Mouse (Mus musculus) activated CD4-positive, CD25-positive, alpha-beta regulatory T cell, adult 4 months (primary cell): ENCODE results near the gene Cdr2l. TPM values are rescaled to one million over a fixed set of nuclear protein-coding genes. Genes with fewer than 3 reads are reported as not detected.
"Not testable (repeated sequence)": the region's sequence is repeated elsewhere in the genome, so short reads cannot be mapped to it uniquely, and the experiment has no call there.

Experiments used
- ATAC-seq: one replicate; pipeline ENCODE4 v1.8.0; 2017
- polyA plus RNA-seq, 2 experiments: library from polyadenylated mRNA; unstranded; fragments of 100-300 nt; shearing (Covaris generic); gene quantifications; one replicate each; pipeline ENCODE4 v1.2.1; 2017

Cdr2l gene
- polyA plus RNA-seq, 2 experiments from 2014 or later, result 0.12 TPM; not detected in 1

DNA sequence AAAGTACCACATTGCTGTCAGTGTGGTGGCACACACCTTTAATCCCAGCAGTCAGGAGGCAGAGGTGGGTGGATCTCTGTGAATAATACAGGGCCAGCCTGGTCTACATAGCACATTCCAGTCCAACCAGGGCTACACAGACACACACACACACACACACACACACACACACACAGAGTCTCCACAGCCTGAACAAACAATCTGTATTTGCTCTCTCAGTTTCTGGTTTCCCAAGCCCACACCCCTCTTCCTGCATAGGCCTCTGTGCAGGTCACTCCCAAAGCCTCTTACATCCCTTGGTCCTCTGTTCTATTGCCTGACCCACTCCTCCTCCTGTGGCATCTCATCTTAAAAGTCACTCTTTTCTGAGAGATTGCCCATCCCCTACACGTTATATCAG lies 9.7 kb upstream of the Cdr2l start:
- ATAC-seq, result no peak

DNA sequence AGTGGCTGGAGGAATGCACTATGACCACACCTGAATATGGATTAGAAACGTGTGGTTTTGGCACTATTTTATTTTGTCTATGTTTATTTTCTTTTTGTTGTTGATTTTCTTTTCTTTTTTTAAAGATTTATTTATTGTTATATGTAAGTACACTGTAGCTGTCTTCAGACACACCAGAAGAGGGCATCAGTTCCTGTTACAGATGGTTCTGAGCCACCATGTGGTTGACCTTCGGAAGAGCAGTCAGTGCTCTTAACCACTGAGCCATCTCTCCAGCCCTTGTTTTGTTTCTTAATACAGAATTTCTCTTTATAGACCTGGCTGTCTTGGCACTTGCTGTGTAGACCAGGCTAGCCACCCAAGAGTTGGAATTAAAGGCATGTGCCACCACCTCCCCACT lies 9.0 kb upstream of the Cdr2l start:
- ATAC-seq, result no peak

DNA sequence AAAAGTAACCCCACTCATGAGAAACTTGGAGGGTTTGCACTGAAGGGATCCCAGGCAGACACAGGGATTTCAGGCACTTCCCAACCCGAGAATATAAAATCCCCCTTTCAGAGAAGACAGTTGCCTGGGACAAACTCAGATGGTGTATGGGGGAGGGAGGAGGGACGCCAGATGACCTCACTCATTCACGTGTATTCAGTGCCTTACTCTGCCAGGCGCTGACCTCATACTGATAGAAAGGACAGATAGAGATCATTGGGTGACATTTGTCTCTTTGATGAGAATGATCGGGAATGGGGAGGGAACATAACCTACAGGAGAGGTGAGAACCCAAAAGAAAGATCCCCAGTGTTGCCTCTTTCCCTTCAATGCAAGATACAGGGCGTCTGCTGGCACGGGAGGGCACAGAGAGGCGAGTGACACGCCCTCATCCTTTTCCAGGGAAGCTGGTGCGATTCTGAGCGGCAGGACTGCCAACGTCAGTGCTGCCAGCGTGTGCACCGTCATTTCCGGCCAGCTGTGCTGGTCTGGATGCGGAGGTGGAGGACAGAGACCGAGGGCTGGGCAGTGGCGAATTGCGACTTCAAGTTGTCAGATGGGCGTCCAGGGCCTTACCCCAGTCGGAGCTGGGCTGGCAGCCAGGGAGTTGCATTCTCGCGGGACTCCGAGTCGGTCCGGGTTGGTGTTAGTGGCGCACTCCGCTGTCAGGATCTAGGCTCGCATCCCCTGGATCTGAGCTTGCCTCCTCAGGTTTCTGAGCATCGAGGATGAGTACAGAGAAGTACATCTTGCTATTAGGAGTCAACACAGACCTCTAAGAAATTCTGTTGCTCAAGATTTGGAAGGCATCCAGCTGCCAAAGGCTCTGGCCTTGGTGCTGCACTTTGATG lies 7.7 kb upstream of the Cdr2l start:
- no peak for ATAC-seq

DNA sequence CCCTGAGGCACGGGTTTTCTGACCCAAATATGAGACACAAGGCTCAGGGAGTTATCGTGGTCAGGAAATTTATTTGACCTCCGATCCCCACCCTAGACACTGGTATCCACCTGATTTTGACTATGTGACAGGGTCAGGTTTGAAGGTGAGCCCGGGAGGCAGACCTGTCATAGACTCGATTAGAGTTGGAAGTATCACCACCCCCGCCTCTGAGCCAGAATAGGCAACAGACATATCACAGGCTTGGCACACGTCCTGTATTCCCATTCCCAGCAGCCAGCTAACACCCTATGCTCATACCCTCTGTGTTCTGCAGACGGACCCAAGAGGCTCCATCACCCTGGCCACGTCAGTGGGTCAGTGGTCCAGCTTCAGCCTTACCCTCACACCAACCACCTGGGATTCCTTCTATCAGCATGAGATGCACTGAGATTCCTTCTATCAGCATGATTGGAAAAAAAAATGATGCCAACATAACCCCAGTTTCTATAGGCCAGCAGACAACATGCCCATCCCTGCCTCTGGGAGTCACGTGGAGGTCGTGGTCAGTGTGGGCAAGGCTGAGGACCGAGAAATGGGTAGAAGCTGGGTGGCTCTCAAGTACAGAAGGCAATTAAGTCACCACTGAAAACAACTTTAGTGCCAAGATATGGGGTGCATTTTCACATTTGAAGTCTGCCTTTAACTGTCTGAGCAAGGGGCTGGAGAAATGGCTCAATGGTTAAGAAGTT lies 6.9 kb upstream of the Cdr2l start:
- no peak for ATAC-seq

DNA sequence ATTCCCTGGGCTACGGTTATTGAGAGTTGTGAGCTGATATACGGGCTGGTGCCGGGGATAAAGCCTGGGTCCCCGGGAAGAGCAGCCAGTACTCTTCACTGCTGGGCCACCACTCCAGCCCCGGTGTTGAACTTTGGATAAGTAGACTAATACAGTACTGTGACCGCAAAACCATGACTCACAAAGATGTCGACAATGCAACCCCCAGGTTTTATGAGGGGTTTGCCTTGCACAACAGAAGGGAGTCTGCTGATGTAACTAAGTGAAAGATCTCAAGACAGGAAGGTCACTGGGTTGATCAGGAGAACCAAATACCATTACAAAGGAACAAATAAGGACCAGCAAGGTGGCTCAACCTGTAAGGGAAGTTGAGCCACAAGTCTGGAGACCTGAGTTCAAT lies 5.0 kb upstream of the Cdr2l start:
- ATAC-seq, result no peak

DNA sequence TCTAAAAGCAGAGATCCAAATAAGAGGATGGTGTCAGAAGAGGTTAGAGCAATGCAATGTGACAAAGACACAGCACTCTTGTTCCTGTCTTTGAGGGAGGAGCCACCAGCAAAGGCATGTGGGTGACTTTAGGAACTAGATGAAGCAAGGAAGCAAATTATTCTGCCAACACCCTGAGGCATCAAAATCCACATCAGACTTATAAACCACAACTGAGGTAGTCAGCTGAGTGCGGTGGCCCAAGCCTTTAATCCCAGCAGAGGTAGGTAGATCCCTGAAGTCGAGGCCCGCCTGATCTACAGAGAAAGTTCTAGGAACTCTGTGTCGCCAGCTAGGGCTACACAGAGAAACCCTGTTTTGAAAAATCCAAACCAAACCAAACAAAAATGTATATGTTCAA lies 4.5 kb upstream of the Cdr2l start:
- ATAC-seq, result no peak

DNA sequence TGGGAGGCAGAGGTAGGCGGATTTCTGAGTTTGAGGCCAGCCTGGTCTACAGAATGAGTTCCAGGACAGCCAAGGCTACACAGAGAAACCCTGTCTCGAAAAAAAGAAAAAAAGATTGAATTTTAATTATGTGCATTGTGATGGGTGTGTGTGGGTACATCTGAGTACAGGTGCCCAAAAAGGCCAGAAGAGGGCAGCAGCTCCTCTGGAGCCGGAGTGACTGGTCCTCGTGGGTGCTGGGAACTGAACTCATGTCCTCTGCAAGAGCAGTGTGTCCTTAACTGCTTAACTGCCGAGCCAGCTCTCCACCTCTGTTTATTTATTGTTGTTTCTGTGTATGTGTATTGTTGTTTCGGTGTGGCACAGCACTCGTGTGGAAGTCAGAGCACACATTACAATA lies 3.9 kb upstream of the Cdr2l start:
- ATAC-seq, result no peak

DNA sequence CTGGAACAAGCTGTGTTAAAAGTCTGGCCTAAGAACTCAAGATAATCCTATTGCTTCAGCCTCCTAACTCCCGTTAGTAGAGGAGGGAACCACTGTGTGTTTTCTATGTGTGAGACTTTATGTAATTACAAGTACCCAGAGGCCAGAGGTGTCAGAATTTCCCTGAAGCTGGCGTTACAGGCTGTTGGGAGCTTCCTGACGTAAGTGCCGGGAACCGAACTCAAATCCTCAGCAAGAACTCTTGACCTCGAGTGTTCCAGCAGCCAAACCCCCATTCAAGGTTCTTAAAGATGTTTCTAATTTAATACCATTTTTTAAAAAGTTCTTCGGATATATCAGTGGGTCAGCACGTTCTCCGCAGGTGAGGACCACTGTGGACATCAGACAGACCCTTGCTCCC lies 440 bp upstream of the Cdr2l start:
- ATAC-seq, result no peak

DNA sequence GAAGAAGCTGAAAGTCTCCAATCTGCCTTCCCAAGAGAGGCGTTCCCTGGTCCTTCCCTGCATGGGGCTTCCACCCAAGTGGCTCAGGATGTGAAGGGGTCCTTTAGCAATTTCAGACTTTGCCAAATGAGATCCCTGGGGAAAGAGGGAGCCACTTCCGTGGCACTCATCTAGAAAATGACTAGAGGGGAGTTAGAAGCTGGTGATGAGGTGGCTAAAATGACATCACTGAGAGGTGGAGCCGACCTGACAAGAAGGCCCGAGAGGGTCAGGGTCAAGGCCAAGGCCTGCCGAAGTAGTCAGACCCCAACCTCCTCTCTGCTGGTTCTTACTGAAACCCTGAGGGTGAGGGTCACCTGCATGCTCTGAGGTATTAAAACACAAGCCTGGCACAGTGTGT lies 1.2 kb downstream of the Cdr2l start:
- no peak for ATAC-seq

DNA sequence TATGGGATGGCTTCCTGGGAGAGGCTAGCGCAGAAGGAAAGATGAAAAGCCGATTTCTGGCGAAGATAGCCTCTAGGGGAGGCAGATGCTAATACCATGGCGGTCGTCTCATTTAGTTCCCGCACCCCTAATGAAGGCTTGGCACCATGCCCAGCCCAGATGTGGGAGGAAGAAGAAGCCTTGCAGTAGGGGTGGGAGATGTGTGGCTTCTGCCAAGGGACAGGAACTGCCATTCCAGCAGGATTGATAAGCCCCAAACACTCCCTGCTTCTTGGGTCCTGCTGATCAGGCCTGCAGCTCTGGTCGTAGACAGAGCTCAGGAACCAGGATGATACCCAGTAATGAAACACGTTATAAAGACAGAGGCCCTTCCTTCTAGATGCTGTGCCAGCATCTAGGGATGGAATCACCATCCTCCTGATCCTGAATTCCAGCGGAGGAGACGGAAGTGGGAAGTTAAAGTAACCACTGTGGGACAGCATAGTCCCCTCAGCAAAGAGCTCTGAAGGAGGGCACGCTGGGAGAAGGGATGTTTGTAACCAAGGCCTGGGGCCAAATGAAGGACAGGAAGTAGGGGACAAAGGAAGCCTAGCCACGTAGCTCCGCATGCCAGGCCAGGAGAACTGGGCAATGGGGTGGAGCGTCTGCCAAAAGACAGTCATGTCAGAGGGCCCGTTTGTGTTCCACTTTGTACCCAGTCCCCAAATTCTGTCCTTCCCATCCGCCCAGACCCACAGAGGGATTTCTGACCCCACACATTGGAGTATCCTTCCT lies 2.2 kb downstream of the Cdr2l start:
- no peak for ATAC-seq

DNA sequence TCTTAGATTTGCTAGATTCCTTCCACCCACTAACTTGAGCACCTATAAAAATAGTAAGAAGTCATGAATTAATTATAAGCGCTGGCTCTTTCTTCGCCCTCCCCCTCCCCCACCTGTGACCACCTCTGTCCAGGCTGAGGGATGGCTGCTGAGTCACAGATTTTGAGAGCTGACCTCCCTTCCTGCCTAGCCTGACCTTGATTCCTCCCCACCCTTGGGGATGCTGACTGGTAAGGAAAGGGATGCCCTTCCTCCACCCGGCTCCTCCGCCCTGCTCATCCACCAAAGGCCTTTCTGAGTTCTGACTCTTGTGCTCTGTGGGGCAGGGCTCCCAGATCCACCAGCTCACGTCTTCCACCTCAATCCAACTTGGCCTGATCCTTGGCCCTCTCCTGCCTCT lies 2.9 kb downstream of the Cdr2l start:
- no peak for ATAC-seq

DNA sequence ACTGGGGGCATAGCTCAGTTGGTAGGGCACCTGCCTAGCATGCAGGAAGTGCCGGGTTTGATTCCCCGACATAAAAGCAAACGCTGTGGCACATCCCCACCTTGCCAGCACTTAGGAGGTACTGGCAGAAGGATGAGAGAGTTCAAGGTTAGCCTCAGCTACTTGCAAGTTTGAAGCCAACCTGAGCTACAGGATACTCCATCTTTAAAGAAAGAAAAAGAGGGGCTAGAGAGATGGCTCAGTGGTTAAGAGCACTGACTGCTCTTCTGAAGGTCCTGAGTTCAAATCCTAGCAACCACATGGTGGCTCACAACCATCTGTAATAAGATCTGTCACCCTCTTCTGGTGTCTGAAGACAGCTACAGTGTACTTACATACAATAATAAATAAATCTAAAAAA lies 5.1 kb downstream of the Cdr2l start:
- not testable (repeated sequence) for ATAC-seq

DNA sequence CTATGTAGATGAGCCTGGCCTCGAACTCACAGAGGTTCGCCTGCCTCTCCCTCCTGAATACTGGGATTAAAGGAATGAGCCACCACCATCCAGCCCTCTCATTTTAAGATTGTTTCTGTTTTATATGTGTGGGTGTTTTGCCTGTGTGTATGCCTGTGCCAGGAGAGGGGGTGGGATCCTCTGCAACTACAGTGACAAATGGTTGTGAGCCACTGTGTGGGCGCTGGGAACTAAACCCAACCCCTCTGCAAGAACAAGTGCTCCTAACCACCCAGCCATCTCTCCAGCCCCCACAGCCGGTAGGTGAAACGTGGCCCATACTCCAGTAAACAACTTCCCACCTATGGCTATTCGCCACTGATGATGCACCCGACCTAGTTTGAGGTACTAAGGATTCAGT lies 9.6 kb downstream of the Cdr2l start:
- no peak for ATAC-seq

DNA sequence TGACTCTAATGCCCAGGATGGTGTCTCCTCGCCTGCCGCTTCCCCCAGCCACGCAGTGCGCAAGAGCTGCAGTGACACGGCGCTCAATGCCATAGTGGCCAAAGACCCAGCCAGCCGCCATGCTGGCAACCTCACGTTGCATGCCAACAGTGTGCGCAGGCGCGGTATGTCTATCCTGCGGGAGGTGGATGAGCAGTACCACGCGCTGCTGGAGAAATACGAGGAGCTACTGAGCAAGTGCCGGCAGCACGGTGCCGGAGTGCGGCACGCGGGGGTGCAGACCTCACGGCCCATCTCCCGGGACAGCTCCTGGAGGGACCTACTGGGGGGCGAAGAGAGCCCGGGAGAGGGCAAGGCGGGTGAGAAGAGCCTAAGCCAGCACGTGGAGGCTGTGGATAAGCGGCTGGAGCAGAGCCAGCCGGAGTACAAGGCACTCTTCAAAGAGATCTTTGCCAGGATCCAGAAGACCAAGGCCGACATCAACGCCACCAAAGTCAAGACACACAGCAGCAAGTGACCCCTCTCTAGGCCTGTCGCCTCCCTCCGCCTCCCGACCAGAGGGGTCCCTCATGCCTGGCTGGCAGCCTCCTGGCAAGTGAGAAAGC lies 12.1 kb downstream of the Cdr2l start:
- no peak for ATAC-seq

DNA sequence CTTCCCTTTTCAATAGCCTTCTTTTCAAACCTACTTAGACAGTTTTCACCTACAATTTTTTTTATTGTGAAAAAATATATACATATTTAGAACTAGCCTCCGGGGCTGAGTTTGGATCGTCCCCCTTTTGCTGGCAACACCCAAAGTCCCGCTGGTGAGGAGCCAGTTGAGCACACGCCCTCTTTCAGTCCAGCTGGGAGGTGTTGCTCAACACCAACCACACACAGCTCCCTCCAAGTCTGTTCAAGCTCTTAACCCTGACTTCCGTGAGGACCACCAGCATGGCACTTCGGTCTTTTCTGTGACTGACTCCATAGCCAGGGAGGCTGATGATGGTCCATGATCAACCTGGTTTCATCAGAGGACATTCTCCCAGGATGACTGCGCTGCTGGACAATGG lies 16.4 kb downstream of the Cdr2l start:
- ATAC-seq, result no peak

DNA sequence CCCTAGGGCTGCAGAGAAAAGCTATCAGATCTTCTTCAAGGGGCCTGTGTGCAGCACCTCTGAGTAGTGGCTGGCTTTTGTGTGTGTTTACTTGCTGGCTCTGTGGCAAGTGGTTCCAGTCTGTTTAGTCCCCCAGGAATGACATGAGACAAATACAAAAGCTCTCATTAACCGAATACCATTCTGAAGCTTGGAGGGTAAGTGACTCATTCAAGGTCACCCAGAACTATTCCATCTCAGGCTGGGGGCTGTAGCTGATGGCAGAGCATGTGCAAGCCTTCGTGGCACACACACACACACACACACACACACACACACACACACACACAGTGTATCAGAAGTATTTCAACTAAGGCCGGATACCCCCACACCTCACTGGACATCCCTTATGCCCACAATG lies 18.4 kb downstream of the Cdr2l start:
- no peak for ATAC-seq

DNA sequence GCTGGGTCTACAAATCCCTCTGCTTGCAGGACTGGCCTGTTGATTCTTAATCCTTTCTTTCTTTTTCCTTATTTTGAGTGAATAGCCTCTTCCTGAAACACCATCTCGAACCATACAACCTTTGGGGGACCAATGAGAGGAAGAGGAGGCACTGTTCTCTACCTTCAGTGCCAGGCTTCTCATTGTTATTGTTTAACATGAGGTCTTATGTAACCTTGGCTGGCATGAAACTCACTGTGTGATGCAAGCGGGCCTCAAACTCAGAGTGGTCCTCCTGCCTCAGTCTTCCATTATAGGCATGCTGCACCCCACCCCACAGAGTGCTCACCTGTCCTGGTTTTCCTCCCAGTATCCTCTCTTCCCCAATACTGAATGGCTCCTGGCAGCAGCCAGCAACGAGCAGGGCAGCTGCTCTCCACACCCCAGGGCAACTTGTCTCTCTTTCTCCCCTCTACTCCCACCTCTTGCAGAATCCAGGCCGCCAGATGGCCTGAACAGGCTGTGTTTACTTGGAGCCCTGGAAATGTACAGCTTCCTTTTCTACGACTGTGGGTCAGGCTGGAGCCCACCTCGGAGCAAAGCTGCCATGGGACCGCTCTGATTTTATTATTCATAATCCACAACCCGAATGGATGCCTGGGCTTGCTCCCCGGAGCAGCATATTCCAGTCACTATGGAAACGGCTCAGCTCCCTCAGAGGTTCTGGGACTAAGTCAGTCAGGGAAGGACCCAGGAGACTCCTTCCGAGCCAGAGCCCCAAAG lies 19.1 kb downstream of the Cdr2l start:
- ATAC-seq, result no peak

DNA sequence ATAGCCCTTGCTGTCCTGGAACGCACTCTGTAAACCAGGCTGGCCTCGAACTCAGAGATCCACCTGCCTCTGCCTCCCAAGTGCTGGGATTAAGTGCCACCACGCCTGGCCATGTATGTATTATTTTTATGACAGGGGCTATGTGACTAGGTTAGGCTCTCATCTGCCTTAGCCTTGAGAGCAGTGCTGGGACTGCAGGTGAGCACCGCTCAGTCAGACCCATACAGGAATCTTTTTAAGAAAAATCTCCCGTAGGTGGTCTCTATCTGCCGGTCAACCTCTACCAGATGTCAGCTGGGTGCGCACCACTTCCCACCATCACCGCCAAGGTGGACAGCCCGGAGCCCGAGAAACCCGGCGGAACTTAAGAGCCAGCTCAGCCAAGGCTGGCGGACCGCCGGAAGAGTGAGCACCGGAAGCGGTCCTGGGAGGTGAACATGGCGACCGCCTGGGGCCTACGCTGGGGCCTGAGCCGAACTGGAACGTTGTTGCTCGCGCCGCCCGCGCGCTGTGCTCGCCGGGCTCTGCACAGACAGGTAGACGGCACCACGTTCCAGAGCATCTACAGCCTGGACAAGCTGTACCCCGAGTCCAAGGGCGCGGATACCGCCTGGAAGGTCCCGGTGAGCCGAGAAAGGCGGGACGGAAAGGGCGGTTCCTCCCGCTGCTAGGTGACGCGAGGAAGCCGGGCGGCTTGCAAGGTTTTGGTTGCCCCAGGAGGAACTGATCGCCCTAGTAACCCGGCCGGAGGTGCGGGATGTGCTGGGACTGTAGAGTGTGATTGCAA lies 21.8 kb downstream of the Cdr2l start, which contains the start of gene Mrpl58:
Gene Mrpl58 (plus strand): TSS at position 415 of the 787 bp plus-strand sequence.
- ATAC-seq, result peak; percentile 58

DNA sequence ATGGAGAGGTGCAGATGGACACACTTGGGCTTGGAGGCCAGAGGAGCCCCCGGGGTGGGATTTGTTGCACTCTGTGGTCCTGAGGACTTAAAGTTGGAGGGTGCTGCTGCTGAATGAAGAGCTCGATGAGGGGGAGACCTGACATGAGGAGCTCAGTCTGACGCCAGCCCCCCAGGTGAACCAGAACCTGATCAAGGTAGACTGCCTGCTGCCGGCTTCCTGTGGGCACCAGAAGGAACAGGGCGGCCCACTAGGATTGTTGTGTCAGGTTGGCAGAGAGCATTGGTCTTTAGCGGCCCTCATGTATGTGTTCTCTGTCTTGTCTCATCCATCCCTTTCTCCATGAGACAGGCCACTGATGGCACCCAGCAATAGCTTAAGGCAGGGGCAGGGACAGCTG lies 24.0 kb downstream of the Cdr2l start:
- ATAC-seq, result no peak

DNA sequence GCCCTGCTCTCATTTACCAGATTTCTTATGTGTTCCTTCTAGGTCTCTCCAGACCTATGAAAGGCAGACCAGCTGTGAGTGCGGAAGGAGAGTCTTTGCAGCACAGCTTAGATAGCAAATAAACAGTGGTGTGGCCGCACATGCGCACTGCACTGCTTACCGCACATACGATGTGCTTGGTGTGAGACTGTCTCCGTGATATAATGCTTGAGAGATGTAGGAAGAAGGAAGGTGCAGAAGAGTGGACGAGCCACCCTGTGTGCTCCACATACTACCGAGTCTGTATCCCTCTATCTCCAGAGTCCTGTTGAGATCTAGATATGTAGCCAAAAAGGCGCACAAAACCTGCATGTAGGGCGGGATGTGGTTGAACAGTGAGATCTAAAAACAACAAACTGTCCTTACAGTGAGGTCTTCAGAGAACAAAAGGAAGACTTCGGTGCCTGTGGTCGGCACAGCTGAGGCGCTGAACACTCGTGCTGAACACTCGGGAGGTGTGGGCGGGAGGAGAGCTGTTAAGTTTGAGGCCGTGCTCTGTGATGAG lies 25.2 kb downstream of the Cdr2l start:
- peak; percentile 70 for ATAC-seq
